Mouse (Mus musculus): ENCODE data around the gene Palld.

DNA sequence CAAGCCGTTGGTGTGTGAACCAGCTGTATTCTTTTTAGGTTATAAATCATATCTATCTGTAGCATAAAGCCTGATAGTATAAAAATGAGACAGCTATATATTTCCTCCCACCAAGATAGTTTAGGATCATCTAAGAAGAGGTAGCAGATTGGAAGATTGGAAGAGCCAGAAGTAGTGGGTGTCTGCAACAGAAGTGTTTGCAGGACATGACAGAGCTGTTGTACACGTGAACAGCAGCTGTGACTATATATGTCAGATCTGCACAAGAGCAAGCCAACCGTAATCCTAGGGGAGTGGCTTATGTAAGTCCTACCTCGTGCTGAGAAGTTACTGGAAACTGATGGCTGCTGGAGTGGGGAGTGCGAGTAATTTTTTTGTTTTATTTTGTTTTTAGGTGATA is 240.9 kb downstream of the Palld start:
- TF ChIP-seq GATA1 (IDR thresholded peaks at IDR 0.05; ENCODE audit: borderline replicate concordance, low read length): no peak
- TF ChIP-seq FLI1 (IDR thresholded peaks at IDR 0.05; ENCODE audit: low read length): no peak
